In the genomic region with DNA sequence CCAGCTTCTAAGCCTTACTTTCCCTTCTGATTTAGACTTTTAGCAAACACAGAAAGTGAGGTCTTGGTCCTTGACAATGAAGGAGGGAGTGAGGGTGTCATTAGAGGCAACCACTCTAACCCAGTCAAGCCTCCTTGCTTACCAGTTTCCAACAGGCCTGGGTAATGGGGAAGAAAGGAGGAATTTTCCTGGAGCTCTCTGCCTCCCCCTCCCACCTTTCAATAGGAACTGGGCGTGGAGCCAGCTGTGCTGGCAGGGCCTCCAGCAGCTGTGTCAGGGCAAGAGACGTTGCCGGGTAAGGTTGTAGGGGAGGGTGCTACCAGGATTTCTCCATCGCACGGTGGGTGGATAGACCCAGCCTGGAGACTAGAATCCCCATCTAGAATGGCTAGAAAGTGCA, we compare ENCODE assay signal across 10 mouse cellular contexts. TPM values are rescaled to one million over a fixed set of nuclear protein-coding genes. Genes with fewer than 3 reads are reported as not detected.
DNase-seq lines count a peak whose midpoint lies in the region; ATAC-seq and TF ChIP-seq lines count a peak whose summit lies in the region.
"Had no signal": no experiment of that assay in that cellular context is flagged by ENCODE, and none has a peak within 500 bp of the region (broad histone marks: within the 10 kb centered on the region; RNA-seq: fewer than 3 reads in every experiment).

No protein-coding gene starts in this region.

- 5% methylated on average over 5 of the region's 5 CpGs for WGBS in kidney, adult 2 months
- WGBS in kidney, embryonic 16.5 days, result 36% methylated on average over 5 of the region's 5 CpGs
- 16% methylated on average over 5 of the region's 5 CpGs for WGBS in embryonic facial prominence, embryonic 14.5 days
- WGBS in limb, embryonic 13.5 days, result 17% methylated on average over 5 of the region's 5 CpGs

- H3K27me3 ChIP-seq in kidney, adult 2 months (replicated peaks; ENCODE audit: control insufficient read depth, insufficient read depth, low read length), result no peaks in the 10 kb centered on the region
- H3K27me3 ChIP-seq in kidney, embryonic 16.5 days (ENCODE audit: insufficient read depth, low read length), result no peaks in the 10 kb centered on the region
- no peaks in the 10 kb centered on the region for H3K27me3 ChIP-seq in embryonic facial prominence, embryonic 14.5 days (replicated peaks; ENCODE audit: control insufficient read depth, insufficient read depth, low read length)
- H3K27me3 ChIP-seq in limb, embryonic 13.5 days, result no peaks in the 10 kb centered on the region
- H3K27me3 ChIP-seq: Patski had no signal

- no peak overlapping the region for H3K27ac ChIP-seq in kidney, adult 2 months (ENCODE audit: insufficient read depth, low read depth, low read length)
- H3K27ac ChIP-seq in kidney, embryonic 16.5 days (ENCODE audit: low read length), result no peak overlapping the region
- H3K27ac ChIP-seq in embryonic facial prominence, embryonic 14.5 days (replicated peaks; ENCODE audit: low read depth, low read length), result peak overlapping the region; percentile 65
- peak overlapping the region; percentile 77; the same call in 1 of the 2 replicates for H3K27ac ChIP-seq in limb, embryonic 13.5 days

- TF ChIP-seq CTCF in kidney, adult 2 months (conservative IDR thresholded peaks at IDR 0.05; ENCODE audit: insufficient read depth, insufficient read length, low read depth, low read length), result no peak

- peak; percentile 49 for DNase-seq in kidney, adult 2 months
- DNase-seq in MN1 (ENCODE audit: low spot score), result peak; percentile 82
- DNase-seq in embryonic facial prominence, embryonic 14.5 days (ENCODE audit: low spot score), result peak; percentile 86
- no peak for DNase-seq in B cell, adult 2 months
- DNase-seq in urinary bladder, postnatal 10 days (ENCODE audit: low spot score), result no peak

- no peak for ATAC-seq in kidney, embryonic 16.5 days (ENCODE audit: low FRiP score, low TSS enrichment)
- ATAC-seq in embryonic facial prominence, embryonic 14.5 days (ENCODE audit: low read depth), result peak; percentile 65
- peak; percentile 55; the same call in 1 of the 2 replicates for ATAC-seq in limb, embryonic 13.5 days (ENCODE audit: low FRiP score, low read depth)
- ATAC-seq in activated CD4-positive, CD25-positive, alpha-beta regulatory T cell, adult 4 months, result no peak

- H3K4me1 ChIP-seq in kidney, adult 2 months (ENCODE audit: control insufficient read depth, insufficient read depth, low read length), result no peaks in the 10 kb centered on the region
- H3K4me1 ChIP-seq in kidney, embryonic 16.5 days (ENCODE audit: insufficient read depth, low read length), result peaks cover 23% of the 10 kb centered on the region
- peaks cover 7% of the 10 kb centered on the region for H3K4me1 ChIP-seq in embryonic facial prominence, embryonic 14.5 days (ENCODE audit: control insufficient read depth, insufficient read depth, low read length)
- peaks cover 15% of the 10 kb centered on the region for H3K4me1 ChIP-seq in limb, embryonic 13.5 days

- H3K9me3 ChIP-seq in kidney, embryonic 16.5 days (ENCODE audit: low read length), result no peaks in the 10 kb centered on the region
- no peaks in the 10 kb centered on the region for H3K9me3 ChIP-seq in embryonic facial prominence, embryonic 14.5 days (ENCODE audit: control insufficient read depth, low read length)
- no peaks in the 10 kb centered on the region for H3K9me3 ChIP-seq in limb, embryonic 13.5 days

- no peak overlapping the region for H3K9ac ChIP-seq in kidney, embryonic 16.5 days (replicated peaks; ENCODE audit: low read length)
- H3K9ac ChIP-seq in embryonic facial prominence, embryonic 14.5 days (ENCODE audit: low read depth, low read length), result no peak overlapping the region
- no peak overlapping the region for H3K9ac ChIP-seq in limb, embryonic 13.5 days

- H3K4me2 ChIP-seq in kidney, embryonic 16.5 days (replicated peaks; ENCODE audit: low read depth, low read length), result no peak overlapping the region
- H3K4me2 ChIP-seq in embryonic facial prominence, embryonic 14.5 days (ENCODE audit: low read depth, low read length), result no peak overlapping the region
- H3K4me2 ChIP-seq in limb, embryonic 13.5 days (replicated peaks), result peak overlapping the region; percentile 19; the same call in 1 of the 2 replicates

- no peak for TF ChIP-seq POLR2A in kidney, adult 2 months (IDR thresholded peaks at IDR 0.05; ENCODE audit: low read depth, low read length)

- no peak overlapping the region for H3K4me3 ChIP-seq in kidney, adult 2 months (ENCODE audit: insufficient read depth, low read depth, low read length)
- H3K4me3 ChIP-seq in kidney, embryonic 16.5 days (ENCODE audit: low read length), result no peak overlapping the region
- no peak overlapping the region for H3K4me3 ChIP-seq in embryonic facial prominence, embryonic 14.5 days (ENCODE audit: low read depth, low read length)
- no peak overlapping the region for H3K4me3 ChIP-seq in limb, embryonic 13.5 days

- H3K36me3 ChIP-seq in kidney, adult 2 months (ENCODE audit: control insufficient read depth, insufficient read depth, low read length), result peaks cover 3% of the 10 kb centered on the region; the same call in 1 of the 2 replicates
- peaks cover 25% of the 10 kb centered on the region for H3K36me3 ChIP-seq in kidney, embryonic 16.5 days (ENCODE audit: insufficient read depth, low read length)
- H3K36me3 ChIP-seq in embryonic facial prominence, embryonic 14.5 days (ENCODE audit: control insufficient read depth, insufficient read depth, low read length), result peaks cover 41% of the 10 kb centered on the region
- peaks cover 54% of the 10 kb centered on the region for H3K36me3 ChIP-seq in limb, embryonic 13.5 days

RNA-seq across cellular contexts. Expression of a gene that starts 0.7 kb away (rescaled TPM):
- polyA plus RNA-seq in kidney, adult 2 months (2012; rRNA removed), result 0.19 and 3.1 TPM in 2 replicates
- polyA plus RNA-seq in kidney, embryonic 16.5 days (2015; fragmentation: Nextera tagmentation; extraction: Ambion mirVana), result 0.84 and 1.6 TPM in 2 replicates
- 6.4 and 9.7 TPM in 2 replicates for polyA plus RNA-seq in embryonic facial prominence, embryonic 14.5 days (2014; fragmentation: Nextera tagmentation; extraction: Ambion mirVana)
- 1.9 and 2.5 TPM in 2 replicates for polyA plus RNA-seq in limb, embryonic 13.5 days (2015; fragmentation: Nextera tagmentation; extraction: Ambion mirVana)
- polyA plus RNA-seq in activated CD4-positive, CD25-positive, alpha-beta regulatory T cell, adult 4 months (2017; shearing (Covaris generic)), result 1 to 10 TPM; 2.5 to 3.7 TPM
- polyA plus RNA-seq: liver, adult 2 months had no signal

RNA-seq across cellular contexts. Expression of a gene that starts 8.8 kb away (rescaled TPM):
- 46.7 and 50.8 TPM in 2 replicates for polyA plus RNA-seq in kidney, adult 2 months (2012; rRNA removed)
- 71.6 and 79.0 TPM in 2 replicates for polyA plus RNA-seq in kidney, embryonic 16.5 days (2015; fragmentation: Nextera tagmentation; extraction: Ambion mirVana)
- polyA plus RNA-seq in embryonic facial prominence, embryonic 14.5 days (2014; fragmentation: Nextera tagmentation; extraction: Ambion mirVana), result 58.3 and 62.2 TPM in 2 replicates
- polyA plus RNA-seq in limb, embryonic 13.5 days (2015; fragmentation: Nextera tagmentation; extraction: Ambion mirVana), result 82.4 and 84.4 TPM in 2 replicates
- 10 to 100 TPM; 67.2 to 99.2 TPM for polyA plus RNA-seq in activated CD4-positive, CD25-positive, alpha-beta regulatory T cell, adult 4 months (2017; shearing (Covaris generic))

RNA-seq across cellular contexts. Expression of a gene that starts 8.9 kb away (rescaled TPM):
- 10.2 and 11.3 TPM in 2 replicates for polyA plus RNA-seq in kidney, adult 2 months (2012; rRNA removed)
- 15.3 and 17.3 TPM in 2 replicates for polyA plus RNA-seq in kidney, embryonic 16.5 days (2015; fragmentation: Nextera tagmentation; extraction: Ambion mirVana)
- polyA plus RNA-seq in embryonic facial prominence, embryonic 14.5 days (2014; fragmentation: Nextera tagmentation; extraction: Ambion mirVana), result 12.0 and 13.2 TPM in 2 replicates
- 19.1 and 19.6 TPM in 2 replicates for polyA plus RNA-seq in limb, embryonic 13.5 days (2015; fragmentation: Nextera tagmentation; extraction: Ambion mirVana)
- polyA plus RNA-seq in activated CD4-positive, CD25-positive, alpha-beta regulatory T cell, adult 4 months (2017; shearing (Covaris generic)), result 10 to 100 TPM; 21.1 to 22.9 TPM

RNA-seq across cellular contexts. Expression of a gene that starts 14.2 kb away (rescaled TPM):
- 45.6 and 47.1 TPM in 2 replicates for polyA plus RNA-seq in kidney, adult 2 months (2012; rRNA removed)
- 184 and 185 TPM in 2 replicates for polyA plus RNA-seq in kidney, embryonic 16.5 days (2015; fragmentation: Nextera tagmentation; extraction: Ambion mirVana)
- polyA plus RNA-seq in embryonic facial prominence, embryonic 14.5 days (2014; fragmentation: Nextera tagmentation; extraction: Ambion mirVana), result 107 and 118 TPM in 2 replicates
- polyA plus RNA-seq in limb, embryonic 13.5 days (2015; fragmentation: Nextera tagmentation; extraction: Ambion mirVana), result 216 and 217 TPM in 2 replicates
- polyA plus RNA-seq in activated CD4-positive, CD25-positive, alpha-beta regulatory T cell, adult 4 months (2017; shearing (Covaris generic)), result 10 to 100 TPM; 64.5 to 64.8 TPM

RNA-seq across cellular contexts. Expression of a gene that starts 17.2 kb away (rescaled TPM):
- 4.1 and 6.8 TPM in 2 replicates for polyA plus RNA-seq in kidney, adult 2 months (2012; rRNA removed)
- 2.9 and 4.2 TPM in 2 replicates for polyA plus RNA-seq in kidney, embryonic 16.5 days (2015; fragmentation: Nextera tagmentation; extraction: Ambion mirVana)
- polyA plus RNA-seq in embryonic facial prominence, embryonic 14.5 days (2014; fragmentation: Nextera tagmentation; extraction: Ambion mirVana), result 5.8 and 6.4 TPM in 2 replicates
- 2.6 and 3.1 TPM in 2 replicates for polyA plus RNA-seq in limb, embryonic 13.5 days (2015; fragmentation: Nextera tagmentation; extraction: Ambion mirVana)
- polyA plus RNA-seq in activated CD4-positive, CD25-positive, alpha-beta regulatory T cell, adult 4 months (2017; shearing (Covaris generic)), result 100 to 1,000 TPM; 216 to 232 TPM

Comparison
In these comparisons a context has a peak if more than half of its experiments do, and no peak if none do; other contexts are left out.
1. DNase-seq: peak in kidney, adult 2 months (single experiment), MN1 (single experiment) and embryonic facial prominence, embryonic 14.5 days (single experiment); none in B cell, adult 2 months (0 of 2) and urinary bladder, postnatal 10 days (single experiment).
2. H3K27ac ChIP-seq: peak in embryonic facial prominence, embryonic 14.5 days (single experiment) and limb, embryonic 13.5 days (single experiment); none in kidney, adult 2 months (single experiment) and kidney, embryonic 16.5 days (single experiment).
3. ATAC-seq: peak in embryonic facial prominence, embryonic 14.5 days (single experiment) and limb, embryonic 13.5 days (single experiment); none in kidney, embryonic 16.5 days (single experiment) and activated CD4-positive, CD25-positive, alpha-beta regulatory T cell, adult 4 months (single experiment).